25 mouse cellular contexts compared by ENCODE assay signal in genomic region chr4:103897702-103898101, GRCm38 (mm10).
DNase-seq lines count a peak whose midpoint lies in the region; ATAC-seq and TF ChIP-seq lines count a peak whose summit lies in the region.
"Had no signal": no experiment of that assay in that cellular context is flagged by ENCODE, and none has a peak within 500 bp of the region (broad histone marks: within the 10 kb centered on the region; RNA-seq: fewer than 3 reads in every experiment).

No protein-coding gene starts in this region.

- ATAC-seq in midbrain, embryonic 13.5 days = peak; percentile 60
- no peak for ATAC-seq in midbrain, embryonic 16.5 days
- ATAC-seq in neural tube, embryonic 12.5 days (ENCODE audit: low FRiP score, low read depth) = peak; percentile 17; the same call in 1 of the 2 replicates
- ATAC-seq in neural tube, embryonic 13.5 days (ENCODE audit: low read depth) = peak; percentile 19; the same call in 1 of the 2 replicates
- ATAC-seq: activated CD4-positive, CD25-positive, alpha-beta regulatory T cell, adult 4 months; CD4-positive, CD25-positive, alpha-beta regulatory T cell, adult 4 months; forebrain, embryonic 14.5 days; forebrain, postnatal 0 days had no signal

- TF ChIP-seq CTCF in left cerebral cortex, adult 2 months (IDR thresholded peaks at IDR 0.05) = no peak

- H3K36me3 ChIP-seq in midbrain, embryonic 13.5 days = no peaks in the 10 kb centered on the region
- H3K36me3 ChIP-seq in midbrain, embryonic 16.5 days (ENCODE audit: control insufficient read depth, insufficient read depth, low read length) = no peaks in the 10 kb centered on the region
- H3K36me3 ChIP-seq in neural tube, embryonic 12.5 days = no peaks in the 10 kb centered on the region
- H3K36me3 ChIP-seq in neural tube, embryonic 13.5 days = no peaks in the 10 kb centered on the region
- H3K36me3 ChIP-seq: embryonic facial prominence, embryonic 12.5 days; embryonic facial prominence, embryonic 15.5 days; hindbrain, embryonic 13.5 days had no signal

- H3K4me3 ChIP-seq in left cerebral cortex, adult 2 months = no peak overlapping the region
- H3K4me3 ChIP-seq in midbrain, embryonic 13.5 days (replicated peaks) = no peak overlapping the region
- H3K4me3 ChIP-seq in midbrain, embryonic 16.5 days (ENCODE audit: low read depth, low read length) = no peak overlapping the region
- H3K4me3 ChIP-seq in neural tube, embryonic 12.5 days = no peak overlapping the region
- H3K4me3 ChIP-seq in neural tube, embryonic 13.5 days = no peak overlapping the region
- H3K4me3 ChIP-seq: embryonic facial prominence, embryonic 12.5 days; embryonic facial prominence, embryonic 15.5 days; gastrocnemius, adult 2 months; hindbrain, embryonic 13.5 days had no signal

- peak overlapping the region; percentile 13; the same call in 1 of the 2 replicates for H3K27ac ChIP-seq in left cerebral cortex, adult 2 months
- peak overlapping the region; percentile 27; the same call in 1 of the 2 replicates for H3K27ac ChIP-seq in midbrain, embryonic 13.5 days
- H3K27ac ChIP-seq in midbrain, embryonic 16.5 days (ENCODE audit: low read length) = no peak overlapping the region
- H3K27ac ChIP-seq in neural tube, embryonic 12.5 days = no peak overlapping the region
- H3K27ac ChIP-seq in neural tube, embryonic 13.5 days (replicated peaks) = no peak overlapping the region
- H3K27ac ChIP-seq: embryonic facial prominence, embryonic 12.5 days; embryonic facial prominence, embryonic 15.5 days; gastrocnemius, adult 2 months; hindbrain, embryonic 13.5 days had no signal

- no peak overlapping the region for H3K9ac ChIP-seq in midbrain, embryonic 13.5 days (replicated peaks)
- no peak overlapping the region for H3K9ac ChIP-seq in midbrain, embryonic 16.5 days (ENCODE audit: low read depth, low read length)
- H3K9ac ChIP-seq in neural tube, embryonic 12.5 days = no peak overlapping the region
- no peak overlapping the region for H3K9ac ChIP-seq in neural tube, embryonic 13.5 days
- H3K9ac ChIP-seq: embryonic facial prominence, embryonic 12.5 days; embryonic facial prominence, embryonic 15.5 days; forebrain, postnatal 0 days; hindbrain, embryonic 13.5 days had no signal

- 36% methylated on average over 6 of the region's 6 CpGs for WGBS in midbrain, embryonic 13.5 days
- 29% methylated on average over 6 of the region's 6 CpGs for WGBS in midbrain, embryonic 16.5 days
- WGBS in neural tube, embryonic 12.5 days = 38% methylated on average over 6 of the region's 6 CpGs
- 27% methylated on average over 6 of the region's 6 CpGs for WGBS in neural tube, embryonic 13.5 days

- peaks cover 10% of the 10 kb centered on the region for H3K4me1 ChIP-seq in midbrain, embryonic 13.5 days (replicated peaks)
- H3K4me1 ChIP-seq in midbrain, embryonic 16.5 days (ENCODE audit: control insufficient read depth, insufficient read depth, low read length) = no peaks in the 10 kb centered on the region
- H3K4me1 ChIP-seq in neural tube, embryonic 12.5 days = peaks cover 4% of the 10 kb centered on the region; the same call in 1 of the 2 replicates
- H3K4me1 ChIP-seq in neural tube, embryonic 13.5 days (replicated peaks) = no peaks in the 10 kb centered on the region
- H3K4me1 ChIP-seq: embryonic facial prominence, embryonic 12.5 days; embryonic facial prominence, embryonic 15.5 days; hindbrain, embryonic 13.5 days had no signal

- intact Hi-C loops in left cerebral cortex, adult 2 months (cut with DNase I) = no loop called here
- intact Hi-C loops in left cerebral cortex, postnatal 14 days (cut with DNase I) = loop anchor here (10.0 kb wide), 1 partner anchor 273 kb away; no protein-coding TSS in a partner anchor

- no peaks in the 10 kb centered on the region for H3K27me3 ChIP-seq in midbrain, embryonic 13.5 days
- no peaks in the 10 kb centered on the region for H3K27me3 ChIP-seq in midbrain, embryonic 16.5 days (ENCODE audit: control insufficient read depth, insufficient read depth, low read depth, low read length)
- no peaks in the 10 kb centered on the region for H3K27me3 ChIP-seq in neural tube, embryonic 12.5 days (replicated peaks)
- no peaks in the 10 kb centered on the region for H3K27me3 ChIP-seq in neural tube, embryonic 13.5 days
- H3K27me3 ChIP-seq: embryonic facial prominence, embryonic 12.5 days; embryonic facial prominence, embryonic 15.5 days; hindbrain, embryonic 13.5 days had no signal

- H3K9me3 ChIP-seq in midbrain, embryonic 13.5 days = no peaks in the 10 kb centered on the region
- no peaks in the 10 kb centered on the region for H3K9me3 ChIP-seq in midbrain, embryonic 16.5 days (replicated peaks; ENCODE audit: control insufficient read depth, low read length, poor library complexity, severe bottlenecking)
- H3K9me3 ChIP-seq in neural tube, embryonic 12.5 days = no peaks in the 10 kb centered on the region
- no peaks in the 10 kb centered on the region for H3K9me3 ChIP-seq in neural tube, embryonic 13.5 days
- H3K9me3 ChIP-seq: embryonic facial prominence, embryonic 12.5 days; embryonic facial prominence, embryonic 15.5 days; hindbrain, embryonic 13.5 days had no signal

- DNase-seq in left cerebral cortex, adult 2 months (ENCODE audit: extremely low spot score in 1 of 2, low spot score in 2 of 2) = no peak
- no peak for DNase-seq in left cerebral cortex, postnatal 14 days (ENCODE audit: low spot score in 2 of 2)
- DNase-seq in neural tube, embryonic 10.5 days (ENCODE audit: extremely low spot score, low spot score) = no peak
- no peak for DNase-seq in spleen, postnatal 36 days (ENCODE audit: low spot score in 2 of 2)
- DNase-seq: adrenal gland, adult 8-10 months; adrenal gland, postnatal 36 days; cerebellum, adult 11 months; cerebellum, adult 2 months; cerebellum, adult 9-11 months; cerebellum, postnatal 25 days; forebrain, postnatal 0 days; gastrocnemius, adult 2 months; gastrocnemius, postnatal 14 days; heart, adult 11 months had no signal

- H3K4me2 ChIP-seq in midbrain, embryonic 13.5 days (replicated peaks) = no peak overlapping the region
- H3K4me2 ChIP-seq in midbrain, embryonic 16.5 days (ENCODE audit: low read length) = no peak overlapping the region
- no peak overlapping the region for H3K4me2 ChIP-seq in neural tube, embryonic 12.5 days (replicated peaks)
- H3K4me2 ChIP-seq in neural tube, embryonic 13.5 days = no peak overlapping the region
- H3K4me2 ChIP-seq: embryonic facial prominence, embryonic 12.5 days; embryonic facial prominence, embryonic 15.5 days; heart, embryonic 11.5 days; hindbrain, embryonic 13.5 days had no signal

Comparison
In these comparisons a context has a peak if more than half of its experiments do, and no peak if none do; other contexts are left out.
1. H3K27ac ChIP-seq: peak in left cerebral cortex, adult 2 months (single experiment) and midbrain, embryonic 13.5 days (single experiment); none in midbrain, embryonic 16.5 days (single experiment), neural tube, embryonic 12.5 days (single experiment) and neural tube, embryonic 13.5 days (single experiment).